Mouse (Mus musculus): ENCODE data around the gene Inpp1. TPM values are rescaled to one million over a fixed set of nuclear protein-coding genes. Genes with fewer than 3 reads are reported as not detected.
A peak's percentile ranks its signal among the peaks of the same experiment; 100 is the strongest.

Inpp1 gene
- polyA plus RNA-seq, 1 experiment: 3.6 TPM

DNA sequence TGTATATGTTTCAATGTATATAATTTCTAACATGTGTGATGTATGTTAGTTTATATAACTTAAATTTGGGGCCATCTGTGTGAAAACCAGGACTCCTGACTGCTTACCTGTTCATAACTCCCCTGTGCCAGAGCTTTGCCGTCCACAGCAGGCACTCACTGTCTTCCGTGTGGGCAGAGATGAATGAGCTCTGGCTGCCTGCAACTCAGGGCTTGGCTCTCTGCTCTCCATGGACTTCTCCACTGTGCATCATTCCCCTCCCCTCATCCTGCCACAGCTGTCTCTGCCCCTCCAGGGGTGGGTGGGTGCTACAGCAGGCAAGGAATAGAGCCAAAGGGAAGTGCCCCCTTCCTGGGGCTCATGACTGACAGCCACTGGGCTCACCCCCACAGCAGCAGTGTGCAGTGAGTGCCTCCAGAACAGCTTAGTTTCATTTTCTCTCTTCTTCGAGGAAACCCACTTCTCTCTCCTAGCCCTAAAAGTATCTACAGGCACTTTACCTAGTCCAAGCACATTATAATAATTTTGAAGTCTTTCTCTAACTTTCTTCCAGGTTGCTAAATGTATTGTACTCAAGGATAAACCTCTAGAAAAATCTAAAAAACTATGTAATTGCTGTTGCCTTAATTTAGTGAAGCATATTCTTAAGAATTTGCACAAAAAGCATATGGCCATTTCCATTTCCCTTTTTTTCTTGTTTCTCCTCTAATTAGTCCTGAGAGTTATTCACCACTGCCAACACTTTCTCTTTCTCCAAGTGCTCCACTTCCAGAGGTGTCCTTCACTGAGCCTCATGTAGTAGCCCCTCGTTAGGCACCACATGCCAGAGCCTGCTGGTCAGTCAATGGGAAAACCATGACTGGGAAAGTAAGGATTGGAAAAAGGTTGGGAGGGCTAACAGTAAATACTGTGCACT lies 53.3 kb downstream of the Inpp1 start:
- Histone ChIP-seq H3K4me2 (ENCODE audit: low read depth) (peak overlapping the region; percentile 66), H3K79me2 (ENCODE audit: control insufficient read depth, insufficient read depth) (no peaks in the 10 kb centered on the region), H3K27me3 (ENCODE audit: control insufficient read depth, insufficient read depth, insufficient read length) (no peaks in the 10 kb centered on the region), H3ac (ENCODE audit: control insufficient read depth, insufficient read length) (no peak overlapping the region), H3K4me3 (no peak overlapping the region), H3K36me3 (ENCODE audit: control insufficient read depth, insufficient read depth) (no peaks in the 10 kb centered on the region)
- TF ChIP-seq TCF3 (IDR thresholded peaks at IDR 0.05; ENCODE audit: insufficient read length, low read depth) (no peak), MYOD1 (IDR thresholded peaks at IDR 0.05; ENCODE audit: control insufficient read depth in 1 of 3, insufficient read length in 2 of 3, low read depth in 2 of 3) (peak in 1 of 3 experiments; percentile 37)

- TF ChIP-seq MAX (IDR thresholded peaks at IDR 0.05; ENCODE audit: low read depth) (no peak), REST (IDR thresholded peaks at IDR 0.05; ENCODE audit: insufficient read depth, insufficient read length) (no peak), SRF (IDR thresholded peaks at IDR 0.05; ENCODE audit: control insufficient read depth, insufficient read length, low read depth) (no peak), USF1 (IDR thresholded peaks at IDR 0.05; ENCODE audit: low read depth) (no peak), TCF3 (IDR thresholded peaks at IDR 0.05; ENCODE audit: insufficient read length, low read depth) (no peak), TCF12 (IDR thresholded peaks at IDR 0.05; ENCODE audit: insufficient read depth, poor library complexity, severe bottlenecking) (no peak), MYOD1 (IDR thresholded peaks at IDR 0.05; ENCODE audit: control insufficient read depth in 1 of 3, insufficient read length in 2 of 3, low read depth in 2 of 3) (no peak), MYOG (IDR thresholded peaks at IDR 0.05; ENCODE audit: control insufficient read depth in 1 of 3, insufficient read depth in 1 of 3, insufficient read length in 2 of 3, low read depth in 2 of 3) (no peak), POLR2AphosphoS2 (IDR thresholded peaks at IDR 0.05; ENCODE audit: insufficient read length, low read depth) (no peak), E2F4 (IDR thresholded peaks at IDR 0.05; ENCODE audit: insufficient read depth) (no peak), POLR2A (IDR thresholded peaks at IDR 0.05; ENCODE audit: insufficient read length, low read depth) (no peak), CEBPB (IDR thresholded peaks at IDR 0.05; ENCODE audit: insufficient read depth, poor library complexity, severe bottlenecking) (no peak)
- Histone ChIP-seq H3K27me3 (ENCODE audit: control insufficient read depth, insufficient read depth, insufficient read length) (no peaks in the 10 kb centered on the region), H3K4me2 (ENCODE audit: low read depth) (no peak overlapping the region)
Measured at GRCm38 (mm10) chr1:52758174-52758573, 59.3 kb downstream of the Inpp1 start.

GRCm38 (mm10) chr1:52754331-52754730 lies 63.2 kb downstream of the Inpp1 start:
- Histone ChIP-seq H3K27me3 (ENCODE audit: control insufficient read depth, insufficient read depth, insufficient read length) (no peaks in the 10 kb centered on the region), H3ac (ENCODE audit: control insufficient read depth, insufficient read length) (no peak overlapping the region), H3K79me2 (ENCODE audit: control insufficient read depth, insufficient read depth) (no peaks in the 10 kb centered on the region), H3K4me3 (no peak overlapping the region), H3K36me3 (ENCODE audit: control insufficient read depth, insufficient read depth) (no peaks in the 10 kb centered on the region), H3K4me2 (ENCODE audit: low read depth) (no peak overlapping the region)
- TF ChIP-seq TCF12 (IDR thresholded peaks at IDR 0.05; ENCODE audit: insufficient read depth, poor library complexity, severe bottlenecking) (no peak), POLR2A (IDR thresholded peaks at IDR 0.05; ENCODE audit: insufficient read length, low read depth) (no peak), REST (IDR thresholded peaks at IDR 0.05; ENCODE audit: insufficient read depth, insufficient read length) (no peak), E2F4 (IDR thresholded peaks at IDR 0.05; ENCODE audit: insufficient read depth) (no peak), POLR2AphosphoS2 (IDR thresholded peaks at IDR 0.05; ENCODE audit: insufficient read length, low read depth) (no peak)

More at GRCm38 (mm10) chr1:52758174-52758573, 59.3 kb downstream of the Inpp1 start:
- H3K79me2 ChIP-seq (ENCODE audit: control insufficient read depth, insufficient read depth): no peaks in the 10 kb centered on the region
- no peak overlapping the region for H3ac ChIP-seq (ENCODE audit: control insufficient read depth, insufficient read length)
- no peaks in the 10 kb centered on the region for H3K36me3 ChIP-seq (ENCODE audit: control insufficient read depth, insufficient read depth)
- no peak overlapping the region for H3K4me3 ChIP-seq

DNA sequence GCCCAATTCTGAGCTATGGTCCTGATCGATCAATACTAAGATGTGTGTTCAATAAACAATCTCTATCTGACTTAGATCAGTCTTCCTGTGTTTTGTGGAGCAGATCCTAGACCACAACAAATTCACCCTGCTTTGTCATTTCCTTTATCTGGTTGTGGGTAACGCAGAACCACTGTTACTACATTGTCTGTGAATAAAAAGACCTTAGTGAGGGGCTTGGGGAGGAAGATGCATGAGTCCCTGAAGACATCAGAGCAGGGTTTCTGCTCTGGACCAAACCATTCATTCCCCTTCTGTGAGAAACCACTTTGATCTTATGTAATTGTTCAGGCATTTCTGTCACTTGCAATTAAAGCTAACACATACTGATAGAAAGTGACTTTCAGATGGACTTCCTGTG lies 63.7 kb downstream of the Inpp1 start:
- Histone ChIP-seq H3K27me3 (ENCODE audit: control insufficient read depth, insufficient read depth, insufficient read length) (no peaks in the 10 kb centered on the region), H3K4me2 (ENCODE audit: low read depth) (no peak overlapping the region), H3K4me3 (no peak overlapping the region), H3ac (ENCODE audit: control insufficient read depth, insufficient read length) (no peak overlapping the region), H3K79me2 (ENCODE audit: control insufficient read depth, insufficient read depth) (no peaks in the 10 kb centered on the region), H3K36me3 (ENCODE audit: control insufficient read depth, insufficient read depth) (no peaks in the 10 kb centered on the region)
- TF ChIP-seq POLR2AphosphoS2 (IDR thresholded peaks at IDR 0.05; ENCODE audit: insufficient read length, low read depth) (no peak), POLR2A (IDR thresholded peaks at IDR 0.05; ENCODE audit: insufficient read length, low read depth) (no peak), MAX (IDR thresholded peaks at IDR 0.05; ENCODE audit: low read depth) (no peak), CEBPB (IDR thresholded peaks at IDR 0.05; ENCODE audit: insufficient read depth, poor library complexity, severe bottlenecking) (no peak), SRF (IDR thresholded peaks at IDR 0.05; ENCODE audit: control insufficient read depth, insufficient read length, low read depth) (no peak), E2F4 (IDR thresholded peaks at IDR 0.05; ENCODE audit: insufficient read depth) (no peak), REST (IDR thresholded peaks at IDR 0.05; ENCODE audit: insufficient read depth, insufficient read length) (no peak), USF1 (IDR thresholded peaks at IDR 0.05; ENCODE audit: low read depth) (no peak), MYOD1 (IDR thresholded peaks at IDR 0.05; ENCODE audit: control insufficient read depth in 1 of 3, insufficient read length in 2 of 3, low read depth in 2 of 3) (no peak), MYOG (IDR thresholded peaks at IDR 0.05; ENCODE audit: control insufficient read depth in 1 of 3, insufficient read depth in 1 of 3, insufficient read length in 2 of 3, low read depth in 2 of 3) (no peak), TCF3 (IDR thresholded peaks at IDR 0.05; ENCODE audit: insufficient read length, low read depth) (no peak), TCF12 (IDR thresholded peaks at IDR 0.05; ENCODE audit: insufficient read depth, poor library complexity, severe bottlenecking) (no peak)

DNA sequence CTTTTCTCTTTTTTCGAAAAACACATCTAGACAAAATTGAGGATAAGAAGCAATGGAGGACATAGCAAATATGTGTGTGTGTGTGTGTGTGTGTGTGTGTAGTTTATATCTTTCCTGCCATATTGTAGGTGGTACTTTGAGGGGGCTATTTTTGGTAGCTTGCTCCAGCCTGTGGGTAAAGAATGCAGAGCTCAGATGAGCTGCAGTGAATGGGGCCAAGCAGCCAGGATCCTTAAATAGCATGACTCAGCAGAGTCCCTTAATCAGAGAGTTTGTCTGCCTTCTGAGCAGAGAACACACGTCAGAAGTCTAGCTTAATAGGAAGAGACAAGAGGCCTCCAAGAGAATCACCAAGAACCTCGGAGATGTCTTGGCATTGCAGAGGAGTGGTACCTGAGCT lies 64.8 kb downstream of the Inpp1 start:
- H3K36me3 ChIP-seq (ENCODE audit: control insufficient read depth, insufficient read depth): no peaks in the 10 kb centered on the region
- no peaks in the 10 kb centered on the region for H3K27me3 ChIP-seq (ENCODE audit: control insufficient read depth, insufficient read depth, insufficient read length)
- TF ChIP-seq SRF (IDR thresholded peaks at IDR 0.05; ENCODE audit: control insufficient read depth, insufficient read length, low read depth) (no peak), TCF3 (IDR thresholded peaks at IDR 0.05; ENCODE audit: insufficient read length, low read depth) (no peak), POLR2AphosphoS2 (IDR thresholded peaks at IDR 0.05; ENCODE audit: insufficient read length, low read depth) (no peak), REST (IDR thresholded peaks at IDR 0.05; ENCODE audit: insufficient read depth, insufficient read length) (no peak), MAX (IDR thresholded peaks at IDR 0.05; ENCODE audit: low read depth) (no peak), E2F4 (IDR thresholded peaks at IDR 0.05; ENCODE audit: insufficient read depth) (no peak), TCF12 (IDR thresholded peaks at IDR 0.05; ENCODE audit: insufficient read depth, poor library complexity, severe bottlenecking) (no peak), CEBPB (IDR thresholded peaks at IDR 0.05; ENCODE audit: insufficient read depth, poor library complexity, severe bottlenecking) (no peak), MYOD1 (IDR thresholded peaks at IDR 0.05; ENCODE audit: control insufficient read depth in 1 of 3, insufficient read length in 2 of 3, low read depth in 2 of 3) (no peak), POLR2A (IDR thresholded peaks at IDR 0.05; ENCODE audit: insufficient read length, low read depth) (no peak), MYOG (IDR thresholded peaks at IDR 0.05; ENCODE audit: control insufficient read depth in 1 of 3, insufficient read depth in 1 of 3, insufficient read length in 2 of 3, low read depth in 2 of 3) (no peak), USF1 (IDR thresholded peaks at IDR 0.05; ENCODE audit: low read depth) (no peak)
- no peak overlapping the region for H3ac ChIP-seq (ENCODE audit: control insufficient read depth, insufficient read length)
- H3K4me3 ChIP-seq: no peak overlapping the region
- H3K79me2 ChIP-seq (ENCODE audit: control insufficient read depth, insufficient read depth): no peaks in the 10 kb centered on the region
- H3K4me2 ChIP-seq (ENCODE audit: low read depth): no peak overlapping the region
